Mouse (Mus musculus) Patski (cell line): ENCODE data around the gene Hexim1. TPM values are rescaled to one million over a fixed set of nuclear protein-coding genes. Genes with fewer than 3 reads are reported as not detected.

ENCODE experiments used
- ATAC-seq: fragments of 100-300 bp; one replicate; pipeline ENCODE4 v1.8.0; 2021
- CTCF ChIA-PET: fragments of 350-600 bp; sonication (Branson Sonifier 250); formaldehyde crosslinking; loops from one replicate; lab custom pipeline; 2022; ENCODE audit warnings: inconsistent platforms; lab: Charles Lee
- POLR2A ChIA-PET: fragments of 350-600 bp; sonication (Branson Sonifier 250); formaldehyde crosslinking; loops from one replicate; lab custom pipeline; 2022; ENCODE audit warnings: antibody characterized with exemption, inconsistent platforms; lab: Charles Lee
- DNase-seq: peaks from one replicate; pipeline ENCODE4 v3.0.0-alpha.2; 2011; ENCODE audit warnings: low read depth, low spot score
- H3K27me3 ChIP-seq: fragments of 371-371 bp; one replicate; pipeline ENCODE4 v1.5.1; 2021
- CTCF ChIP-seq: fragments of 100-300 bp; IDR thresholded peaks from one replicate; pipeline ENCODE4 v1.5.1; 2021
- in situ Hi-C: fragments of 300-500 bp; cut with MboI; formaldehyde crosslinking; loops from 3 replicates; pipeline ENCODE4 v1.11.1; 2018; ENCODE audit warnings: low pct_unique_long_range_greater_than_20kb, mixed read lengths
- polyA plus RNA-seq: library from polyadenylated mRNA; unstranded; gene quantifications from one replicate; pipeline ENCODE4 v1.2.3, GENCODE M21; 2021

Hexim1 gene
- polyA plus RNA-seq, 1 experiment from 2014 or later: 47.5 TPM

- ChIA-PET POLR2A (no interaction called here), CTCF (no interaction called here)
- DNase-seq: no peak
- in situ Hi-C loops: no loop called here
- H3K27me3 ChIP-seq: no peaks in the 10 kb centered on the region
- no peak for TF ChIP-seq CTCF
- ATAC-seq: no peak
Observed at GRCm38 (mm10) chr11:103096979-103097894, 18.8 kb upstream of the Hexim1 start.

GRCm38 (mm10) chr11:103098531-103099190 is 17.4 kb upstream of the Hexim1 start:
- no peak for DNase-seq
- no peak for ATAC-seq
- ChIA-PET POLR2A (interaction anchor here (8.8 kb wide), 1 partner anchor 17 kb away, joined by 86 read pairs; the partner anchor contains the start of gene Hexim1), CTCF (no interaction called here)
- no peak for TF ChIP-seq CTCF
- H3K27me3 ChIP-seq: no peaks in the 10 kb centered on the region
- in situ Hi-C loops: no loop called here

GRCm38 (mm10) chr11:103099352-103099940 is 16.6 kb upstream of the Hexim1 start:
- ChIA-PET CTCF (interaction anchor here (0.7 to 1.1 kb wide), 2 partner anchors 16 to 59 kb away, joined by 3 to 6 read pairs; partner anchors contain the start of gene Hexim1), POLR2A (interaction anchor here (8.8 kb wide), 1 partner anchor 16 kb away, joined by 86 read pairs; the partner anchor contains the start of gene Hexim1)
- no peak for TF ChIP-seq CTCF
- H3K27me3 ChIP-seq: no peaks in the 10 kb centered on the region
- ATAC-seq (no peak), DNase-seq (no peak)
- in situ Hi-C loops: no loop called here

GRCm38 (mm10) chr11:103100361-103100760 is 15.7 kb upstream of the Hexim1 start:
- TF ChIP-seq CTCF: no peak
- ChIA-PET CTCF (interaction anchor here (1.1 to 6.6 kb wide), 3 partner anchors 16 to 59 kb away, joined by 6 to 68 read pairs (median 42); partner anchors contain the start of gene Hexim1), POLR2A (interaction anchor here (2.3 to 8.8 kb wide), 2 partner anchors 15 to 58 kb away, joined by 17 to 86 read pairs; partner anchors contain the start of gene Hexim1)
- in situ Hi-C loops: loop anchor here (10.0 kb wide), 2 partner anchors 54 to 214 kb away; no protein-coding TSS in a partner anchor
- DNase-seq (no peak), ATAC-seq (no peak)
- no peaks in the 10 kb centered on the region for H3K27me3 ChIP-seq

GRCm38 (mm10) chr11:103101481-103101865 is 14.6 kb upstream of the Hexim1 start, which contains the start of the genes Plcd3 and Acbd4:
Gene Plcd3 (minus strand): TSS chr11:103101658.
Gene Acbd4 (plus strand): TSS chr11:103101682.
- in situ Hi-C loops: loop anchor here (10.0 kb wide), 2 partner anchors 53 to 213 kb away; no protein-coding TSS in a partner anchor
- ATAC-seq: peak; percentile 37
- no peak for DNase-seq
- ChIA-PET CTCF (interaction anchor here (1.1 to 6.6 kb wide), 9 partner anchors 15 to 224 kb away, joined by 4 to 68 read pairs (median 6); partner anchors contain the start of genes Hexim1 and Hexim2), POLR2A (interaction anchor here (1.1 to 8.8 kb wide), 3 partner anchors 14 to 57 kb away, joined by 3 to 86 read pairs (median 17); partner anchors contain the start of gene Hexim1)
- TF ChIP-seq CTCF: no peak
- H3K27me3 ChIP-seq: no peaks in the 10 kb centered on the region

GRCm38 (mm10) chr11:103101866-103102501 is 14.0 kb upstream of the Hexim1 start:
- in situ Hi-C loops: loop anchor here (10.0 kb wide), 2 partner anchors 53 to 213 kb away; no protein-coding TSS in a partner anchor
- DNase-seq (no peak), ATAC-seq (peak; percentile 3)
- ChIA-PET POLR2A (interaction anchor here (0.6 to 8.8 kb wide), 6 partner anchors 13 to 439 kb away, joined by 3 to 86 read pairs (median 4); partner anchors contain the start of genes Hexim1 and Hexim2), CTCF (interaction anchor here (0.6 to 6.6 kb wide), 24 partner anchors 10 to 224 kb away, joined by 3 to 68 read pairs (median 5); partner anchors contain the start of genes Hexim1 and Hexim2)
- no peaks in the 10 kb centered on the region for H3K27me3 ChIP-seq
- TF ChIP-seq CTCF: no peak

GRCm38 (mm10) chr11:103102725-103103349 is 13.2 kb upstream of the Hexim1 start:
- TF ChIP-seq CTCF: no peak
- in situ Hi-C loops: loop anchor here (10.0 kb wide), 2 partner anchors 52 to 212 kb away; no protein-coding TSS in a partner anchor
- POLR2A ChIA-PET: interaction anchor here (0.6 to 8.8 kb wide), 4 partner anchors 12 to 194 kb away, joined by 3 to 86 read pairs (median 10); partner anchors contain the start of gene Hexim1
- DNase-seq (peak; percentile 94), ATAC-seq (peak; percentile 90)
- CTCF ChIA-PET: interaction anchor here (0.6 to 6.6 kb wide), 29 partner anchors 9 to 223 kb away, joined by 3 to 68 read pairs (median 5); partner anchors contain the start of genes Hexim1 and Hexim2
- no peaks in the 10 kb centered on the region for H3K27me3 ChIP-seq

- CTCF ChIA-PET: interaction anchor here (1.1 to 6.6 kb wide), 5 partner anchors 13 to 81 kb away, joined by 3 to 68 read pairs (median 7); partner anchors contain the start of gene Hexim1
- POLR2A ChIA-PET: interaction anchor here (8.8 kb wide), 1 partner anchor 12 kb away, joined by 86 read pairs; the partner anchor contains the start of gene Hexim1
- ATAC-seq (no peak), DNase-seq (no peak)
- TF ChIP-seq CTCF: no peak
- no peaks in the 10 kb centered on the region for H3K27me3 ChIP-seq
- in situ Hi-C loops: loop anchor here (10.0 kb wide), 2 partner anchors 51 to 211 kb away; no protein-coding TSS in a partner anchor
Observed at GRCm38 (mm10) chr11:103103621-103104020, 12.4 kb upstream of the Hexim1 start.
